ENCODE assay signal across 9 mouse cellular contexts in genomic region chr17:9042723-9043122, GRCm38 (mm10). TPM values are rescaled to one million over a fixed set of nuclear protein-coding genes. Genes with fewer than 3 reads are reported as not detected.
DNase-seq lines count a peak whose midpoint lies in the region; ATAC-seq and TF ChIP-seq lines count a peak whose summit lies in the region.
"Had no signal": no experiment of that assay in that cellular context is flagged by ENCODE, and none has a peak within 500 bp of the region (broad histone marks: within the 10 kb centered on the region; RNA-seq: fewer than 3 reads in every experiment).

No protein-coding gene starts in this region.

- H3K4me3 ChIP-seq in layer of hippocampus, adult 2 months = no peak overlapping the region
- H3K4me3 ChIP-seq: megakaryocyte, embryonic 14.5 days had no signal

- DNase-seq in adrenal gland, postnatal 14 days = peak; percentile 31
- no peak for DNase-seq in adrenal gland, adult 2 months
- no peak for DNase-seq in layer of hippocampus, adult 2 months (ENCODE audit: low spot score in 2 of 2)
- DNase-seq in layer of hippocampus, adult 8-10 months (ENCODE audit: low spot score in 2 of 2) = no peak
- DNase-seq in c-Kit-positive CD71-negative TER-119-negative erythroid progenitor cells, embryonic 14.5 days (ENCODE audit: low read depth) = peak; percentile 42
- peak; percentile 19 for DNase-seq in lung, postnatal 14 days
- DNase-seq in layer of hippocampus, adult 11-12 months (ENCODE audit: low spot score) = no peak

- no peak overlapping the region for H3K27ac ChIP-seq in layer of hippocampus, adult 2 months

- TF ChIP-seq CTCF in layer of hippocampus, adult 2 months (conservative IDR thresholded peaks at IDR 0.05) = peak; percentile 78

- no peak for ATAC-seq in megakaryocyte-erythroid progenitor cell, adult 5-6 weeks (replicated peaks; ENCODE audit: low FRiP score, low TSS enrichment, poor library complexity, severe bottlenecking)

RNA-seq across cellular contexts. Expression of gene 1700010I14Rik, which starts 54.6 kb away (rescaled TPM):
- total RNA-seq in adrenal gland, postnatal 14 days (2021) = 1.7 and 1.9 TPM in 2 replicates
- total RNA-seq in adrenal gland, adult 2 months (2021) = 1 to 10 TPM; 1.5 to 1.6 TPM
- 0.15 and 0.28 TPM in 2 replicates for polyA plus RNA-seq in adrenal gland, adult 2 months (2012; rRNA removed)
- total RNA-seq in layer of hippocampus, adult 2 months (2021) = 1 to 10 TPM; 1.7 to 2.0 TPM
- total RNA-seq in layer of hippocampus, adult 8-10 months (2022) = 1 to 10 TPM; 1.2 to 2.7 (median 2.2) TPM
- total RNA-seq in megakaryocyte-erythroid progenitor cell, adult 5-6 weeks (2014; fragmentation: Nextera tagmentation) = 1.9 and 4.4 TPM in 2 replicates
- total RNA-seq in megakaryocyte-erythroid progenitor cell, adult 5-6 weeks (2017) = 4.3 and 5.4 TPM in 2 replicates

Comparison
In these comparisons a context has a peak if more than half of its experiments do, and no peak if none do; other contexts are left out.
1. DNase-seq: peak in adrenal gland, postnatal 14 days (single experiment), c-Kit-positive CD71-negative TER-119-negative erythroid progenitor cells, embryonic 14.5 days (single experiment) and lung, postnatal 14 days (single experiment); none in adrenal gland, adult 2 months (single experiment), layer of hippocampus, adult 2 months (0 of 2), layer of hippocampus, adult 8-10 months (0 of 2) and layer of hippocampus, adult 11-12 months (single experiment).